1 mouse cellular context compared by ENCODE assay signal in genomic region chr4:123200771-123201185, GRCm38 (mm10).
TF ChIP-seq lines count a peak whose summit lies in the region.

No protein-coding gene starts in this region.

TF ChIP-seq in CH12.LX, 34 proteins besides CTCF, POLR2A, EP300 and RAD21:
- TF ChIP-seq ELF1 (IDR thresholded peaks at IDR 0.05; ENCODE audit: low read depth, low read length) (no peak), TBP (conservative IDR thresholded peaks at IDR 0.05; ENCODE audit: low read depth, low read length) (no peak), MAX (IDR thresholded peaks at IDR 0.05; ENCODE audit: low read length) (no peak), SMC3 (IDR thresholded peaks at IDR 0.05; ENCODE audit: low read depth, low read length) (peak; percentile 66)
TF ChIP-seq in CH12.LX: peak in this region for 1.
